Mouse (Mus musculus): ENCODE results near the gene Tmem200a.

- TF ChIP-seq MYOG (IDR thresholded peaks at IDR 0.05; ENCODE audit: control insufficient read depth, extremely low read depth, insufficient read length), result no peak
- no peak for TF ChIP-seq CTCF (IDR thresholded peaks at IDR 0.05; ENCODE audit: control insufficient read depth, insufficient read depth, insufficient read length)
- TF ChIP-seq CEBPB (IDR thresholded peaks at IDR 0.05; ENCODE audit: low read depth), result no peak
- TF ChIP-seq MAX (IDR thresholded peaks at IDR 0.05), result no peak
- no peak for TF ChIP-seq USF1 (IDR thresholded peaks at IDR 0.05; ENCODE audit: low read depth)
- no peak for TF ChIP-seq MYOD1 (IDR thresholded peaks at IDR 0.05; ENCODE audit: control insufficient read depth, insufficient read length, low read depth)
Observed at GRCm38 (mm10) chr10:25910270-25910669, 168.6 kb downstream of the Tmem200a start.

Data from C2C12 (cell line).